Mouse (Mus musculus) layer of hippocampus, postnatal 36 days (tissue): Measurements from ENCODE around the gene Plxdc1. TPM values are rescaled to one million over a fixed set of nuclear protein-coding genes. Genes with fewer than 3 reads are reported as not detected.

Experiments
- DNase-seq, 2 experiments: peaks; one replicate each; pipeline ENCODE4 v3.0.0; 2022
- total RNA-seq, 2 experiments: library from RNA; stranded (reverse); gene quantifications; 2 replicates each; pipeline ENCODE4 v1.2.3; 2021

Gene Plxdc1
- total RNA-seq = 10 to 100 TPM in 1 of 2 experiments, 1 to 10 TPM in 1; 8.2 to 10.0 TPM

DNA sequence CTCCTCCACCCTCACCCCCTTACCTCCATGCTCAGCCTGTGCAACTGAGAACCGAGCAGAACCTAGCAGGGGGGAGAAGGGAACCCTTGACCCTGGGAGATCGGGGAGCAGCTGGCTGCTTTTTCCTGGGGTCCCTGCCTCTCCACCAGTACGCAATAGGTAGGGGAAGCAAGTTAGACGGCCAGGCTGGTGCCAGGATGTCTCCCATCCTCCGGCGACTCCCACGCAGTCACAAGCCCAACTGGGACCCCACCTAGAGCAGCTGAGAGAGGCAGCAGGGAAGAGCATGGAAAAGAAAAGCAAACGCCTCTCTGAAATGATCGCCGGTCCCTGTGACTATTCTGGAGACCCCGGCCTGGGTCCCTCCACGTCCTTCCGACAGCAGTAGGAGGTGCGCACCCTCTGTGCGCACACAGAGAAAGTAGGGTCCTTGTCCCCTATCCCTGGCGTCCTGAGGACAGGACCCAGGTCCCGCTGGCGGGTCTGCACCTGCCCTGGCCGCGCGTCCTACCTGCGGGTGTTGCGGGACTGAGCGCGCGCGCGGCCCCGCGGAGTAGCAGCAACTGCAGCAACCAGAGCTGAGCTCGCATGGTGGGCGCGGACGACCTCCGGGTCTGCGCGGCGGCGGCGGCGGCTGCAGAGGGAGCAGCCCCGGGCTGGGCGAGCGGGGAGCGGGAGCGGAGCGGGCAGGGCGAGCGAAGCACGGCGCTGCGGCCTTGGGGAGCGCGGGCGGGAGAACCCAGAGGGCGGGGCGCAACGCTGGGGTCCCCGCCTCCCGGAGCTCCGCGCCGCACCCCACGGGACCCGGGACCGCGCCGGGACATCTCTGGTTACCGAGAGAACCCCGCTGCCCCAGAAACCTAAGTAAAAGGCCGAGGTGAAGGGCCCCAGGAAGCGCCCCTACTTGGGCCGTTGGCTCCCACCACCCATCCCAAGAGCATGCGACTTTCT is at the start of gene Plxdc1:
Gene Plxdc1 (minus strand): TSS at position 718 of the 951 bp plus-strand sequence.
- no peak for DNase-seq

DNA sequence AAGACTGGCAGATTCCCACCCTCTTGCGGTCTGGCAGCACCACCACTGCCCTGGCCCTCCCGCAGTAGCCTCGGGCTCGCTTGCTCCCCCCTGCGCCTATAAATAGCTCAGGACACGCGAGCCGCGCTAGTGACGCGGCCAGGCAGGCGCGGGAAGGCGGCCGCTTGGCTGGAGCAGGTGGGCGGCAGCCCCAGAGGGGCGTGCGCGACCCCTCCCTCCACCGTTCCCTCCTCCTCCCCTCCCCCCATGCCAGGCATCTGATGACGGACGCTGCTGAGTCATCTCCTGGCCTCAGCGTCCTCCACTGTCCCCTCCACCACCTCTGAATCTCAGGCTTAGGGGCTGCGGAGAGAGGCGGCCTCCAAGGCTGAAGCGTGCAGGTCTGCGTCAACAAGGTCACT is 49.7 kb upstream of the Plxdc1 start:
- DNase-seq = no peak

DNA sequence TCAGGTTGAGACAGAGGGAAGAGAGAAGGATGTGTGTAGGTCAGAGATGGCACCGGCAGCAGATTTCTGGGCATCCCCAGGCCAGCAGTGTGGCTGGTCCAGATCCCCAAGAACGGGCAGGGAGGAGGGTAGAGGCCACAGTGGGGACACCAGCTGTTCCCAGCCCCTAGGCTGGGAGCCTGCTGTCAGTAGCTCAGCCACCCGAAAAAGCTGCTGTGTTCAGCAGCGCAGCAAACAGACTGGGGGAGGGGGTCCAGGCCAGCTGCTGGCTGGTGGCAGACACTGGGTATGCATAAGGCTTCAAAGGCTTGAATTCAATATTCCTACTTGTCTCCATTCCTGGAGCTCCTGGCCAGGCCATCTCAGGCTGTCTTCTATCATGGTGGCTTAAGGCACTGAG is 48.6 kb upstream of the Plxdc1 start:
- DNase-seq = no peak

DNA sequence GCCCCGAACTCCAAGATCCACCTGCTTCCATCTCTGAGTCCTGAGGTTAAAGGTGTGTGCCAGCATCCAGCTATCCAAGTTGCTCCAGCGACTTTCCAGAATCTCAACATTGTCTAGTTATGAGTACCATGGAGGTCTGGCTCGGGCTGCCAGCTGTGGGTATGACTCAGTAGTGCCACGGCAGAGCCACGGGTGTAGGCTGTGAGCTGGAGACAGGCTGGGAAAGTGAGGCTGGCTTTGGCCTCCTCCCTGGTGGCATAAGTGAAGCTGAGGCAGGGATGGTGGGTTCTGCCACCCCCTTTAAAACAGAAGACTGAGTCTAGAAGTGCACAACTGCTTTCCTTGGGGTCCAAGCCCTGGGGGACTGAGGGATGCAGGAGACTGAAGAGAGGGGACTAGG is 47.8 kb upstream of the Plxdc1 start:
- no peak for DNase-seq

DNA sequence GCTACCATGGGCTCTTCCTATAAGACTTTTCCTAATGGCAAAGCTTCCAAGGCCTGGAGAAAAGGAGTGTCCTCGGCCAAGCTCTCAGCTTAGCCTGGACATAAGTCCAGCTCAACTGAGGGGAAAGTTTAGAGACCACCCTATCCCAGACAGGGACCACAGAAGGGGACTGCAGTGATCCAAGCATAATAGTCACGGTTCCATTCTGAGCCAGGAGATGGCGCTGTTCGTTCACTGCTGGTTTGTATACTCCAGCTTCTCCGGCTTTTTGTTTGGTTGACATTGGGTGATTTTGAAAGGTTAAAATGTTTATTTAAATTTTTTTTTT is 45.2 kb upstream of the Plxdc1 start:
- peak; percentile 70 to 72 for DNase-seq

DNA sequence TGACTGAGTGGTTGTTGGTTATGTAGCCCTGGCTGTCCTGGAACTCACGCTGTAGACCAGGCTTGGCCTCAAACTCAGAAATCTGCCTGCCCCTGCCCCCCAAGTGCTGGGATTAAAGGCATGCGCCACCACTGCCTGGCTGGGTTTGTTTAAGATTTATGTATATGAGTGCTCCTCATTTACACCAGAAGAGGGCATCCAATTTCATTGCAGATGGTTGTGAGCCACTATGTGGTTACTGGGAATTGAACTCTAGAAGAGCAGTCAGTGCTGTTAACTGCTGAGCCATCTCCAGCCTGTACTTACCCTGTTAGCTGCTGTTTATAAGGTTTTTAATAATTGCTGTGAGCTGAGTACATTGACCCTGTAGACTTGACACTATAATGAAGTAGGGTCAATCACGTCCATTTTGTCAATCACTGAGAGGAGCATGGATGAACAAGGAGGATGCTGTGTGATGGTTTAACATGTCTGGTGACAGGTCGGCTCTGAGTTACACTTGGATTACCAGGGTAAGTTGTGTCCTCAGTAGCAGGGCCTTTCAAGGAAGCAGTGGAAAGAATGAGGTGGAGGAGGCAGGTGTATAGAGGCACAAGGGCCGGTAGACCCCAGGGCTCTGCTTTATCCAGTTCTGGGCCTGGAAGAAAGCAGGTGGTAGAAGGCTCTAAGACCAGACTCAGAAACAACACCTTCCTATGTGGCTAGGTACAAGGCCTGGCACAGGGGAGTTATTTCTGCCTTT is 44.6 kb upstream of the Plxdc1 start:
- DNase-seq = no peak

DNA sequence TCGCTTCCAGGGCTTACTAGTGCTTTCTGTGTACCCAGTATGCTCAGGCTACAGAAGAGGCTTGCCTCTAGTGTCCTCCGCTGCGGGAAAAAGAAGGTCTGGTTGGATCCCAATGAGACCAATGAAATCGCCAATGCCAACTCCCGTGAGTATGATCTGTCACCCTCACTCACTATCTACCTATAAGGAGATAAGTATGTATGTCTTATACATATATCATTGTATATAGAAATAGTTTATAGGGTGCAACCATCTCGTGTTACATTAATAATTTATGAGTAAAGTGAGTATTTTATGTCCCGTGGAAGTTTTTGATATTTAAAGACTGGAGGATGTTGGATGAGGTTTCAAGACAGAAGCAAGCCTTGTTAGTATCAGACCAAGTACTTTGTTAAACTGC is 41.5 kb upstream of the Plxdc1 start:
- no peak for DNase-seq

DNA sequence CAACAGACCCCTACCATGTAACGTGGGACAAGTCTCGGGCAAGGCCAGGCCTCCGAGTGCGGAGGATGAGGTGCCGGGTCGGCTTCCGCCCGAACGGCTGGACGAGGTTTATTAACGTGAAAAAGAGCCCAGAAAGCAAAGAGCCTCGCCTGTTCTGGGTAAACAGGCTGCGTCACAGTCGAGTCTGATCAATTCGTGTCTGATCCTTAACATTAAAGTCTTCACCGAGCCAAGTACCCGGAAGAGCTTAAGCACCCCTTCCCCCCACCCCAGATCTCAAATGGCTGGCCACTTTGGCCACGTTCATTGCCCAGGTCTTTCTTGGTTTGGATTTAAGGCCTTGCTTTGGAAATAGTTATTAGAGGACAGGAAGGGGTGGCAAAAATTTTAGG is 41.0 kb upstream of the Plxdc1 start:
- no peak for DNase-seq

DNA sequence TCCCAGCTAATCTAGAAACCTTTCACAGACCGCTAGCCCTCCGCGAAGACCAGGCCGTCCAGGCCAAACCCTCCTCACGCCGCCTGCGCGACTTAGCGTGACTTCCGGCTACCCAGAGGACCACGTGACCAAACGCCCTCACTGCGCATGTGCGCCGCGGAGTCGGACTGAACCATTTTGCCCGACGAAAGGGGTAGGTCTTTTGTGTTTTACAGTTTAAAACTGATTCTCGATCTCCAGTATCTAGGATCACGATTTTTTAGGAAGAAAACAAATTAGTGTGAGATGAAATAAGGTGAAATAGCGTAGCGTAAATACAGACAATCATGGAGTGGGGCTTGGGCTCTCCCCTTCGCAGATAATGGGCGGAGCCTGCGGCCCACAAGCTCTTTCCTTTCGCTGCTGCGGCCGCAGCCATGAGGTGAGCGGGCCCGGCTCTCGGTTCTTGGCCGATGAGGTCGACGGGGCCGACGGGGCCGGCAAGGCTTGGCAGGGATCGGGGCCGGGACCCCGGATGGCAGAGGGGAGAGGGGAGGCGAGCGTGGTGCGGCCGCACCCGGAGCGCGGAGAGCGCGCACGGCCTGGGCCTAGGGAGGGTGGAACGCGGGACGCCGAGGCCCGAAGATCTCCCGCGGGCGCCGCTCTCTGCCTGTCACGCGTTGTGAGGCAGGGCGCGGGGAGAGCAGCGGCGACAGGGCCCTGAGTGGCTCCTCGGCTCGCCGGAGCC is 40.5 kb upstream of the Plxdc1 start, which contains the start of gene Rpl19:
Gene Rpl19 (plus strand): TSS at position 141 of the 727 bp plus-strand sequence.
- DNase-seq = peak; percentile 91

DNA sequence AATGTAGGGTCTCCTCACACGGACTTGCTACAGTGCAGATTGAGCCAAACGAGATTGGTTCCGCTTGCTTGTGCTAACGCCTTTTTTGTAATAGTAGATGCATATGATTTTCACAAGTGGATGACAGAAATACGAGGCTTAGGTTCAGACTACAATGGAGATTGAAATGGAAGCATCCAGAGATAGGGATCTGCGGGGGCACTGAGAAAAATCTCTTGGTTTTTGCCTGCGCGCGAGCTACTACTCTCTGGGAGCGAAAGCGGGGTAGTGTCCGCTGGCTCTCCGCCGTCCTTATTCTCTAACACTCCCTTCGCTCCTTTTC is 40.0 kb upstream of the Plxdc1 start:
- no peak for DNase-seq

DNA sequence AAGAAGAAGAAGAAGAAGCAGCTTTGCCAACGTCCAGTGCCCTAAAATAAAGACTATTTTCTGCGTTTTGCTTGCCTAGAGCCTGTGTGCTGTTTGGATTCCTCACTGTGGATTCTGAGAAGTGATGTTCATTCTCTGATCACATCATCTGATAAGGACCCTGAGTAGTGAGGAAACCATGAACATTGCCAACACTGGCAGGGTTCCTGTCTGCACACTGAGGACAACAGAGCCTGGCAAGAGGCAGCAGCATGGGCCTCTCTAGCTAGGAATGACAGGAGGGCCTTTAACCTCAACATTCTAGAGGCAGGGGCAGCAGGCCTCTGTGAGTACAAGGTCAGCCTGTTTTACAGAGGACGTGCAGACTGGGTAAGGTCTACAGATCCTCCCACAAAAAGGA is 38.3 kb upstream of the Plxdc1 start:
- no peak for DNase-seq

DNA sequence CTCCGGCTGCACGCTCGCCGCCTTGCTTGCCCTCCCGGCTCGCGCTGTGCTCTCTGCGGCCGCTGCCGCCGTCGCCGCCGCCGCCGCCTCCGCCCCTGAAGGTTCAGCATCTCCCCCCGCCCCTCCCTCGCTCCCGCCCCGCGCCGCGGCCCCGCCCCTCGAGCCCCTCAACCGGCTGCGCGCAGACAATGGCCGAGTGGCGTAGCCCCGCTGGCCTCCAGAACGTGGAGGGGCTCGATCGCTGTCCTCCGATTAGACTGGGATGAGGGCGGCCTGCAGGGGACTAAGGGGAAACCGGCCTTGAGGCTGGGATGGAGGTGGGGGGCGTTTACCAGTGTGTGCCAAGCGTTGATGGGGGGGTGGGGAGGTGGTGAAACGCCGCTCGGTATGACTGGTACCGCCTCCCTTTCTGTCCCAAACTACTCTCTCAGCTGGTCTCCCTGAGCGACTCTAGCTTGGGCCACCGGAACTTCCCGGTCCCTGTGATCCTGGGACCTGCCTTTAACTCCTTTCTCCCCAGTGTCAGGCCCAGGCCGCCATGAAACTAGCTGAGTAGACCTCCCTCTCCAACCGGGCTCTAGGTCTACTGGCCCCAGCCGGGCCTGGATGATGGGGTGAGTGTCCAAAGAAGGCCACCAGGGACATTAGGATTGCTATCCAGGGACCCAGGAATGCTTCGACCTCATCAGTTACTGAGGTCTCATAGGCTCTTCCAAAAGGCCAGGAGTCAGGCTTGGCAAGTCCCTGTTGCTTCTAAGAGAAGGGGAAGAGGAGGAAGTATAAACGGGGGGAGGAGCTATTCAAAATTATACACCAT is 36.5 kb upstream of the Plxdc1 start, which contains the start of gene Cacnb1:
Gene Cacnb1 (minus strand): TSS at position 480 of the 817 bp plus-strand sequence.
- peak; percentile 61 to 69 for DNase-seq

DNA sequence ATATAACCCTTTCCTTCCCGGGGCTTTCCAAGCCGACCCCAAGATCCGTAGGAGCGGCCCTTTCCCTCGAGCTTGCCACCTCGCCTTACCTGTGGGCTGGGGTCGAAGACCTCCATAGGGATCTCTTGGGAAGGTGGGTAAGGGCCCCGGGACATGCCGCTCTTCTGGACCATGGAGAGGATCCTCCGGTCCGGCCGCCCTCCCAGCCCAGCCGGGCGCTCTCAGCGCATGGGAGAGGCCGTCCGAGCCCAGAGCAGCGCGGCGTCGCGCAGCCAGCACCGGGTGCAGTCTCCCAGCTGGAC is 36.0 kb upstream of the Plxdc1 start:
- DNase-seq = no peak

DNA sequence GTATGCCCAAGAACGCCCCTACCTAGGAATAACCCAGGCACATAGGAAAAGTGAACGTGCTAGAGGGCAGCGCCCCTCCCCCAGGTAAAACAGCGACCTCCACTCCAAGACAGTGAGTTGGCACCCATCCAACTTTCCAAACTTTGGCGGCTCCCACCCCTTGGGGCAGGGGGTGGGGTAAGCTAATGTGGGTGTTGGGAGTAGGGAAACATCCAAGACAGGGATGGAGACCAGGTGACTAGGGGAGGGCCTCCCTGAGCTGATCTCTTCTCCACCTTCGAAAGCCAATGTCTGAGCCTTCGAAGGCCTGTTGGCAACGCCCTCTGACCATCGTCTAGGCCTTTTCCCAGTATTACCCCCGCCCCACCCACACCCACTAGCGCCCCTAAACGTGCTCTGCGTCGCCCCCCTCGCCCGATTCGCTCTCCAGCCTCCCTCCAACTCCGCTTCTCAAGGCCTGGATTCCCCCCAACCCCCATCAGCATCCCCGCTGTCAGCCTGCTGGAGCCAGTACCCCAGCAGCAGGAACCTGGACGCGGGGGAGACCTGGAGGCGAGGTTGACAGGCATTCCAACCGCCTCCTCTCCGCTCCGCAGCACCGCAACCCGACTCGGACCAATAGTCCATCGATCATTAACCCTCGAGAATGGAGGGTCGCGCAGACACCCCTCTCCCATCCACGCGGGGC is 35.5 kb upstream of the Plxdc1 start:
- DNase-seq = peak; percentile 60 to 65

DNA sequence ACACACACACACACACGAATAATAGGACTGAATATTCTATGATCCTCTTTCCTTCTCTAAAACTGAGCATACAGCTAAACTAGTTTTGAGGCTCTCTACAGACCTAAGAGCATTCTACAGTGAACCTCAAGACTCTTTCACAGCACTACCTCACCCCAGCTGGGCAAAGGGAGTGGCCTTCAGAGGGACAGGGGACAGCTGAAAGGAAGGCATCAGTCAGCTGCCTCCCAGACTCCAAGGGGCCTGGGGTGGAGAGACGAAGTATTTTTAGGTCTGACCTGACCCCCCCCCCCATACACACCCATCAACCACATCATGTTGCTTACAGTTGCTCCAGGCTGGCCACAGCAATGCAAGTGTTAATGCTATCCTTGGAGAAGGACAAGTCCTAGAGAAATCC is 34.9 kb upstream of the Plxdc1 start:
- no peak for DNase-seq

DNA sequence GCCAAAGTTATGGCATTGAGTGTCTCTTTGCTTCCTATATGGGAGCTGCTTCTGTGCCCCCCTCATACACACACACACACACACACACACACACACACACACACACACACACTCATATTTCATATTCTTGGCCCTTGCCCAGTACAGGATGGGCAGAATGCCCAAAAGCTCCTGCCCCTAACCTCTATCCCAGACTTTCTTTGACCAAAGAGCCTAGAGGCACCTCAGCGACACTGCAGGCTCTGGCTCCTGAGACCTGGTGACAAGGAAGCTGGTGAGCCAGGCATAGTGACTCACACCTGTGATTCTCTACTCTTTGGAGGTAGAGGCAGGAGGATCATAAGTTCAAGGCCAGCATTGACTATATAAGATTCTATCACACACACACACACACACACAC is 34.5 kb upstream of the Plxdc1 start:
- DNase-seq = no peak

DNA sequence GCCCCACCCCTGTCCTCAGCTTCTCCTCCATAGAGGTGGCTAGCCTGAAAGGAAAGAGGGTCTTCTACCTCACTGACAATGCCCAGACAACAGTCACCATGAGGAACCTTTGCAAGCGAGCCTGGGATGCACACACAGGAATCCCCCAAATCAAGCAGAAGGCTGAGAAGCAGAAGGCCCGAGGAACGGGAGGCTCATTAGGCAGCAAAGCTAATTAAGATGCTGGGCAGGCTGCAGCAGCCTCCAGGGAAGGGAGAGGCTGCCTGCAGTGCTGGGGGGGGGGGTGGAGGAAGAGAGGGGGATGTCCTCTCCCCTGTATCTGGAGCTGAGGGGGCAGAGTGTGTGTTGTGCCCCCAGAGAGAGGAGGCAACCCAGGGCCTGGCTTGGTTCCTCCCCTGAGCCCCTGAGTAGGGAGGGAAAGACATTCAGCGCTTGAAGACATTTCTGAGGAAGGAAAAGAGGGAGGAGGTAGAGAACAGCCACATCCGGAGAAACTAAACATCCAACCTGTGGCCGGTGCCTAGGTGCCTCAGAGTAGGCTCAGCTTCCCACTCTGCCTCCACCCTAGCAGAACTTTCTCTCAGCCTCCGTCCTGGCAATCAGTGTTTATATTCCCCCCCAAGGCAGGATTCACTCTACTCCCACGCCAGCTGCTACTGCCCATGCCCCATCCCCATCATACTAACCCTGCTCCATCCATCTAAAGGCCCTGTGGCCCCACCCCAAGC is 33.8 kb upstream of the Plxdc1 start:
- DNase-seq = no peak

DNA sequence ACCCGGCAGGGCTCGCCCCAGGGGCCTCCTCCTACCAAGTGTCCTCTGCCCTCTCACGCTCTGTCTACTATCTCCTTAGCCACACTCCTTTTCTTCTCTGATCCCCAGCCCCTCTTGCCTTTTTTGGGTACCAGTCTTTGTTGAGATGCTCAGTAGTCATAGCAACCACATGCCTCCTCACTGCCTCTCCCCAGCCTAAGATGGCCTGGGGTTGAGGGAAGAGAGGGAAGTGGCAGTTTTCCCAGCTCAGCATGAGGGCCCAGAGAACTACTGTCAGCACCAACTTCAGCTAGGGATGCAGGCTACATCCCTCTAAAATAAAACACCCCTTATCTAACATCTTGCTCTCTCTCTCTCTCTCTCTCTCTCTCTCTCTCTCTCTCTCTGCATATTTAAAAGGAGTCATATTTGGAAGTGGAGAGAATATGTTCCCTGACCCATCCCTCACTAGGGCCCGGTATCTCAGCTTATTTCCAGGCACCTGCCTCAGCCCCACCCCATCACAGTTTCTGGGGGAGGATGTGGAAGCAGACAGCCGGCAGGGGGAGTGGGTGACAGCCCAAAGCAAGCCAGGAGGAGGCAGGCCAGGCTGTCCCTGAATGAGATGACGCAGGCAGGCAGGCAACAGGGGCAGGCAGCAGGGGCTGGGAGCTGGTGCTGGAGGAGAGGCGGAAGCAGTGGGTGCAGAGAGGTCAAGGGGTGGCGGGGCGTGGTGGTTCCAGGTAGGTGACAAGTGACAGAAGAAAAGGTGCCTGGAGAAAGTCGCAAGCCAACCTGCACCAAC is 32.8 kb upstream of the Plxdc1 start:
- peak in 1 of 2 experiments; percentile 80 for DNase-seq

DNA sequence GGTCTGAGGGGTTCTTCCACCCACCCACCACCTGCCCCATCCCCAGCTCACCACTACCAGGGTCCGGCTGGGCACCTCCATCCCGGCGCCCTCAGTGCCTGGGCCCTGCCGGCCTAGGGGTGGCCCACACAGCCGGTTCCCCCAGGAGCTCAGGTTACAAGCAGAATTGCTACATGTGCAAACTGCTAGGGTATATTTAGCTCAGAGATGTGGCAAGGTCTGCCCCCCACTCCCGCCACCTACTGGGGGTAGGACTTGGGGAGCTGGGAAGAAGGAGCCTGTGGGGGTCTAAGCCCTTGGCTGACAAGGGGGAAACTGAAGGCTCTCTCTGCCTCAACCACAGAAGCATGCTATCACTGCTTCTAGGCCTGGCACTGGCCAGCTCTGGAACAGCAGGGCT is 32.0 kb upstream of the Plxdc1 start:
- no peak for DNase-seq

DNA sequence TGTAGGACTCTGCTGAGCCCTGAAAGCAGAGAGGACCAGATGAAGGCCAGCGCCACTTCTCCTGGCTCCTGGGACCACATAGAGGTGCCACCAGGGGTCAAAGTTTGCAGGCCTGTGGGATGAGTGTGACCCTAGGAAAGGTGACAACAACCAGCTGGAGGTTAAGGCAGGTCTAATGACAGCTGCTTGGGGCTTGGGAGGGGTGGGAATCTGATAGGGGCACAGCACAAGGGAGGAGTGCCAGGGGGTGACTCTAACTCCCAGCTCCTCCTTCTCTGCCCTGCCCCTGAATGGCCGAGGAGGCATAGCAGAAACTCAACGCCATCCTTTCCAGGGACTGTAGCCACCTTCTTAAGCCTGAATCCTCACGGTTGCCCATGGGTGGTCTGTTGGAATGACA is 30.6 kb upstream of the Plxdc1 start:
- no peak for DNase-seq
